Mouse (Mus musculus) kidney, adult 2 months (tissue): ENCODE results near the gene Ranbp2.

Source experiments
- CTCF ChIP-seq: fragments of 200-500 bp; conservative IDR thresholded peaks from 2 replicates; pipeline ENCODE4 v1.5.1; 2011; ENCODE audit warnings: low read depth, mild to moderate bottlenecking, control low read depth, low read length, moderate library complexity, mixed read lengths; ENCODE audit not compliant: insufficient read depth, insufficient read length
- POLR2A ChIP-seq: fragments of 200-500 bp; IDR thresholded peaks from one replicate; pipeline ENCODE4 v1.6.1; 2011; ENCODE audit warnings: low read depth, low read length, control low read depth

- no peak for TF ChIP-seq POLR2A
- no peak for TF ChIP-seq CTCF
These were observed 82.6 kb downstream of the Ranbp2 start for GRCm38 (mm10) chr10:58529358-58529757.
